Mouse (Mus musculus) right cerebral cortex, postnatal 14 days (tissue): Measurements from ENCODE around the gene Sae1.
A peak's percentile ranks its signal among the peaks of the same experiment; 100 is the strongest.

Source experiments
- DNase-seq: peaks from one replicate; pipeline ENCODE4 v3.0.0; 2022

Gene Sae1

DNA sequence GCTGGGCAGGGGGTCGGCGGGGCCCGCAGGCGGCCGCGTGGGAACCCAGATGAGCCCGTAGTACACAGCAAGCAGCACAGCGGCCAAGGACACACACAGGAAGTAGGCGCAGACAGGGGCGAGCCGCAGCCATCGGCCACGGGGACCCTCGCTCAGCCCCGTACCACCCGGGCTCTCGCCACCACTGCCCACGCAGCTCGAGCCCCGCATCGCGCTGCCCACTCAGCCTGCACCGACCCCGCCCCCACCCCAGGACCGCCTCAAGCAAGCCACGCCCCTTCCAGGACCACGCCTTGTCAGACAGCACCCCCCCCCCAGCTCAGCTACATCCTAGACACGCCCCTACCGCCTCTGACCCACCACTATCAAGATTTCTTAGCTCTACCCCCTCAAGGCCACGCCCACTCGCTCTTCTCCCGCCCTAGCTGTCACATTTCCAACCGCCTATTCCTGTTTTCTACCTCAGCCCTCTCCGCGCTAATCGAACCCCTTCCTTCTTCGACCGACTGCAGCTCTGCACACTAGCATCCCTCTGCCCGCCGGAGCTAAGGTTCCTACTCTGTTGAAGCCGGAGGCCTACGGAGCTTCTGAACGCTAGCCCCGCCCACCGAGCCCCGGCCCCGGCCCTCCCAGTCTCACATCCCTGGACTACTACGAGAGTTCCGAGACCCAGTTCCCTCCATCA is 114.4 kb downstream of the Sae1 start, which contains the start of gene Inafm1:
TSS of gene Inafm1 (minus strand) at position 537 of the 685 bp plus-strand sequence.
- peak; percentile 83 for DNase-seq

DNA sequence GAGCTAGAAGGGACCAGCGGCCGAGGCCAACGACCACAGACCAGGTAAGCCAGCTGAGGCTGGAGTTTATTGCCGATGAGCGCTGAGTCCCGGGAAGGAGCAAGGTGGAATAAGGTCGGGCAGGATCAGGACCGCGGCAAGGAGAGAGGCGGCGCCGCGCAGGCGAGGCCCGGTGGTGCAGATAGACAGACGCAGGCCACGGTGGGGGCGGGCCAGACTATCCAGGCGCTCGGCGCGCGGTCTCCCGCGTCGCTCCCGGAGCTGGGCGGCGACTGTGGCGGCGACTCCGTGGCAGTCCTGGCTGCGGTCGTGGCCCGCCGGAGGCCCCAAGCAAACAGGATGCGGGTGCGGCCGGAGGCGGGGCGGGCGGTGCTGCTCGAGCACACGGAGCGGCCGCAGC is 114.9 kb downstream of the Sae1 start:
- DNase-seq, result peak; percentile 75

DNA sequence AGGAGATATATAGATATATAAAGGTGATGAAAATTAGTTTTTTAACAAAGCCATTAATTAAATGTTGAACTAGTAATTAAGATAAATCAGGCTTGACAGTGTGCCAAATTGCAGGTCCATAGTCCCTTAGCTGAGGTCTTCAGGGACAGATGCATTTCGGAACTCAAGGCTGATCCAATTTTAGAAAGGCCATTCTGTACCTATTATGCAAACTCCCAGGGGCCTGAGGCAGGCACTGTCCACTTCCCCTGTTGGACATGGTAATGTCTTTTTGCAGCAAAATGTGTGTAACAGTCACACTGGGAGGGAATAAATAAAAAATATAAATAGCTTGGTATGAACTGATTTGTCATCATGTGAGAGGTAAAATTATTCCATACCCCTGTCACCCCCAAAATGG is 116.5 kb downstream of the Sae1 start:
- DNase-seq, result no peak
